In the genomic region with DNA sequence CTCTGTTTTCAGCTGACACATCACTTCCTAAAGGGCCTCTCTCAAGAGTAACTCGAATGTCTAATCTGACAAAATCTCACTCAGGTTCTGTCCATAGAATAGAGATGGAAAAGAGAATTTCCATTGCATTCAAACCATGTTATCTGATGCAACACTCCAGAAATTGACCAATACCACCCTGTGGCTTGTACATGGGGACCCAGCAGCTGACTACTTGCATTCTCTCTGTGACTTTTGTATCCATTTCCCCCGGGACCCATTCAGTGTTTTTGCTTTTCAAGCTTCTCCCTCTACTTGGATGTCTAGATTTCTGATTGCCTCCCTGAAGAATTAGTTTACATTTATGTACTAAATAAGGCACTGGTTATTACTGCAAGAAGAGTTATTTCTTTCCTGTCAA, we compare ENCODE assay signal across 14 mouse cellular contexts.
"Had no signal": no experiment of that assay in that cellular context is flagged by ENCODE, and none has a peak within 500 bp of the region (broad histone marks: within the 10 kb centered on the region; RNA-seq: fewer than 3 reads in every experiment).

No protein-coding gene starts in this region.

- H3K4me1 ChIP-seq: stomach, embryonic 15.5 days had no signal

- DNase-seq: lung, adult 18-20 months; lung, embryonic 14.5 days; lung, postnatal 10 days; lung, postnatal 4 days; midbrain, embryonic 14.5 days; right cerebral cortex, postnatal 14 days; thymus, adult 2 months; thymus, postnatal 25 days; thymus, postnatal 4 days had no signal

- H3K4me3 ChIP-seq: midbrain, embryonic 10.5 days; midbrain, embryonic 12.5 days; stomach, embryonic 15.5 days had no signal

- H3K9ac ChIP-seq: lung, embryonic 14.5 days; midbrain, embryonic 12.5 days; stomach, embryonic 15.5 days had no signal

- H3K27me3 ChIP-seq: midbrain, embryonic 12.5 days; stomach, embryonic 15.5 days had no signal

- H3K4me2 ChIP-seq: lung, embryonic 14.5 days; midbrain, embryonic 12.5 days; stomach, embryonic 15.5 days had no signal

- H3K9me3 ChIP-seq: midbrain, embryonic 10.5 days; midbrain, embryonic 12.5 days; stomach, embryonic 15.5 days had no signal

- ATAC-seq: midbrain, embryonic 16.5 days had no signal

- H3K36me3 ChIP-seq: midbrain, embryonic 10.5 days; midbrain, embryonic 12.5 days; stomach, embryonic 15.5 days had no signal

- H3K27ac ChIP-seq: midbrain, embryonic 10.5 days; midbrain, embryonic 12.5 days; stomach, embryonic 15.5 days; stomach, postnatal 0 days had no signal
